Mouse (Mus musculus): ENCODE measurements around the gene Rab1b. TPM values are rescaled to one million over a fixed set of nuclear protein-coding genes. Genes with fewer than 3 reads are reported as not detected.
"Not testable (repeated sequence)": the region's sequence is repeated elsewhere in the genome, so short reads cannot be mapped to it uniquely, and the experiment has no call there.

Gene Rab1b
- total and polyA plus RNA-seq, 3 experiments = 47.6 to 195 (median 90.4) TPM

DNA sequence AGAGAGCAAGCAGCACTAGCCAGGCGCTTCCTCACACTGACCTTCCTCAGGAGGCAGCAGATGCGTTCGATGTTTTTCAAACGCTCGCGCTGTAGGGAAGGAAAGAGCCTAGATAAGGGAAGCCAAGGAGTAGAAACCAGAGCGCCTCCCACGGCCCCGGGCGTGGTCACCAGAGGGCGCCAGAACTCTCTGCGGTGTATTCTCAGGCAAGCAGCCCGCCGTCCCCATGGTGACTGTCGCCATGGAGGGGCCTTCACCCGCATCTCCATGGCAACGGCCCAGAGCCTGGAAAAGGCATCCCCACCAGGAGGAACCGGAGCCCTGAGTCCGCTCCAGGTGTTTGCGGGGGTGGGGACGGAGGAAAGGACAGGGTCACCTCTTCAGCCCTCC lies 12.6 kb downstream of the Rab1b start:
- peaks cover 17% of the 10 kb centered on the region for H3K27me3 ChIP-seq (ENCODE audit: insufficient read depth, low read length)
- DNase-seq (ENCODE audit: low spot score) = peak; percentile 82
- no peak overlapping the region for H3K4me3 ChIP-seq (ENCODE audit: low read depth, low read length)
- H3K36me3 ChIP-seq (replicated peaks) = peaks cover 55% of the 10 kb centered on the region
- TF ChIP-seq GATA1 (IDR thresholded peaks at IDR 0.05; ENCODE audit: borderline replicate concordance, low read length) (no peak), CTCF (IDR thresholded peaks at IDR 0.05; ENCODE audit: low read depth, low read length) (peak; percentile 64)
- peaks cover 48% of the 10 kb centered on the region for H3K4me1 ChIP-seq (ENCODE audit: insufficient read depth, low read depth, low read length)
- H3K9me3 ChIP-seq (replicated peaks) = no peaks in the 10 kb centered on the region
- ATAC-seq (ENCODE audit: extremely low read depth, insufficient number of reproducible peaks, low FRiP score, poor library complexity, severe bottlenecking) = peak; percentile 66

DNA sequence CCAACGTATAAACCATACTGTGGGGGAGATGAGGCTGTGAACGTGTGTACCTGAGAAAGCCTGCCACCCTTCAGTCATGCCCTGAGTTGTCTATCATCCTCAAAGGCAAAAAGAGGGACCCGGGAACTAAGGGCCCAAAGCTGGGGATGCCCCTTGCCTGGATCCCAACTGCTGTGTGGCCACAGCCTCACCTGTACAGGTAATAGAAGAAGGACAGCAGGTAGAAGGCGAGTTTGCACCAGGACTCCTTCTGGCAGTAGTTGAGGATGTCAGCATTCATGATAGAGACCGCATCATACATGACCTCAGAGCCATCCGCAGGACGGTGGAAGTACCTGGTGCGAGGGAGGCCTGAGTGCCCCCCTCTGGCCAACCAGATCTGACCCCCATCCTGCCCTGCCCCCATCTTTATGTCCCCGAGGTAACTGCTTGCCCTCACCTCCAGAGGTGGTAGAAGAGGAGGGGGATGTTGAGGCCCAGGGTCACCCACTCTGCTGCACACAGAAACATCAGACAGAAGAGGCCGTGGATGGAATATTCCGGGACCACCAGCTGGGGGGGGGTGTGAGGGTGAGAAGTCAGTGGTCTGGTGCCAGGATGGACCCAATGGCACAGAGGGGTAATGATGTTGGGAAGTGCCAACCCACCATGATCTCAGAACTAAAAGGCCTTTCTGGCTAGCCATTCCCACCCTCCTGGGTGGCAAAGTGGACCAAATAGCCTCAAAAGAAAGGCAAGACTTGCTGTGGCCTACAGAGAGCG lies 13.2 kb downstream of the Rab1b start:
- ATAC-seq (ENCODE audit: extremely low read depth, insufficient number of reproducible peaks, low FRiP score, poor library complexity, severe bottlenecking) (no peak), DNase-seq (ENCODE audit: low spot score) (no peak)
- Histone ChIP-seq H3K9me3 (replicated peaks) (no peaks in the 10 kb centered on the region), H3K36me3 (replicated peaks) (peaks cover 51% of the 10 kb centered on the region), H3K4me1 (ENCODE audit: insufficient read depth, low read depth, low read length) (peaks cover 49% of the 10 kb centered on the region), H3K4me3 (ENCODE audit: low read depth, low read length) (no peak overlapping the region), H3K27me3 (ENCODE audit: insufficient read depth, low read length) (peaks cover 17% of the 10 kb centered on the region)
- no peak for TF ChIP-seq CTCF (IDR thresholded peaks at IDR 0.05; ENCODE audit: low read depth, low read length)
- no peak for TF ChIP-seq GATA2 (IDR thresholded peaks at IDR 0.05; ENCODE audit: borderline replicate concordance, low read depth, low read length)
- TF ChIP-seq GATA1 (IDR thresholded peaks at IDR 0.05; ENCODE audit: borderline replicate concordance, low read length) = no peak
- TF ChIP-seq TAL1 (conservative IDR thresholded peaks at IDR 0.05; ENCODE audit: low read depth, low read length) = no peak
- no peak for TF ChIP-seq POLR2AphosphoS5 (IDR thresholded peaks at IDR 0.05; ENCODE audit: insufficient replicate concordance, low read depth, low read length)

- TF ChIP-seq GATA2 (IDR thresholded peaks at IDR 0.05; ENCODE audit: borderline replicate concordance, low read depth, low read length) = no peak
- no peak for TF ChIP-seq GATA1 (IDR thresholded peaks at IDR 0.05; ENCODE audit: borderline replicate concordance, low read length)
- Histone ChIP-seq H3K4me3 (ENCODE audit: low read depth, low read length) (no peak overlapping the region), H3K27me3 (ENCODE audit: insufficient read depth, low read length) (peaks cover 12% of the 10 kb centered on the region), H3K9me3 (replicated peaks) (no peaks in the 10 kb centered on the region), H3K36me3 (replicated peaks) (peaks cover 50% of the 10 kb centered on the region), H3K4me1 (ENCODE audit: insufficient read depth, low read depth, low read length) (peaks cover 48% of the 10 kb centered on the region)
- DNase-seq (ENCODE audit: low spot score) (no peak), ATAC-seq (ENCODE audit: extremely low read depth, insufficient number of reproducible peaks, low FRiP score, poor library complexity, severe bottlenecking) (no peak)
These were observed 14.8 kb downstream of the Rab1b start for GRCm38 (mm10) chr19:5092083-5092482.

DNA sequence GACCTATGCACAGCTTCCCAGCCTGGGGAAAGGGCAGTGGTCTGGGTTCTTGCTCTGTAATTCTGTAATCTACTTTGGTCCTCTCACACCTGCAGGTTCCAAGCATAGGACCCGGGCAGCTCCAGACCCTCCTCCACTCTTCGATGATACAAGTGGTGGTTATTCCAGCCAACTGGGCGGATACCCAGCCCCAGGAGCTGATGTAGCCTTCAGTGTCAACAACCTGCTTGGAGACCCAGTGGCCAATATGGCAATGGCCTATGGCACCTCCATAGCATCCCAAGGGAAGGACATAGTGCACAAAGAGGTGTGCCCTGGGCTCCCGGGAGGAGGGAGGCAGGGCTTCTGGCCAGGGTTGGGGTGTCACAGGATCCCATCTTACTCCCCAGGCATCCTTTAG lies 17.5 kb downstream of the Rab1b start:
- Histone ChIP-seq H3K4me1 (ENCODE audit: insufficient read depth, low read depth, low read length) (peaks cover 38% of the 10 kb centered on the region), H3K36me3 (replicated peaks) (peaks cover 50% of the 10 kb centered on the region), H3K27me3 (ENCODE audit: insufficient read depth, low read length) (peaks cover 10% of the 10 kb centered on the region), H3K9me3 (replicated peaks) (no peaks in the 10 kb centered on the region), H3K4me3 (ENCODE audit: low read depth, low read length) (peak overlapping the region; percentile 98; the same call in 1 of the 2 replicates)
- DNase-seq (ENCODE audit: low spot score) (no peak), ATAC-seq (ENCODE audit: extremely low read depth, insufficient number of reproducible peaks, low FRiP score, poor library complexity, severe bottlenecking) (no peak)
- no peak for TF ChIP-seq GATA1 (IDR thresholded peaks at IDR 0.05; ENCODE audit: borderline replicate concordance, low read length)
- TF ChIP-seq CTCF (IDR thresholded peaks at IDR 0.05; ENCODE audit: low read depth, low read length) = no peak
- TF ChIP-seq POLR2AphosphoS5 (IDR thresholded peaks at IDR 0.05; ENCODE audit: insufficient replicate concordance, low read depth, low read length) = no peak
- no peak for TF ChIP-seq TAL1 (conservative IDR thresholded peaks at IDR 0.05; ENCODE audit: low read depth, low read length)
- no peak for TF ChIP-seq GATA2 (IDR thresholded peaks at IDR 0.05; ENCODE audit: borderline replicate concordance, low read depth, low read length)

GRCm38 (mm10) chr19:5087884-5088728 lies 18.8 kb downstream of the Rab1b start, which contains the start of gene Yif1a:
TSS of gene Yif1a (plus strand) at chr19:5088538.
- Histone ChIP-seq H3K4me3 (ENCODE audit: low read depth, low read length) (peak within 1 kb of the TSS; percentile 98), H3K27me3 (ENCODE audit: insufficient read depth, low read length) (peaks cover 15% of the 10 kb centered on the region), H3K9me3 (replicated peaks) (no peaks in the 10 kb centered on the region), H3K36me3 (replicated peaks) (peaks cover 39% of the 10 kb centered on the region), H3K4me1 (ENCODE audit: insufficient read depth, low read depth, low read length) (peaks cover 28% of the 10 kb centered on the region)
- peak; percentile 90 for ATAC-seq (ENCODE audit: extremely low read depth, insufficient number of reproducible peaks, low FRiP score, poor library complexity, severe bottlenecking)
- DNase-seq (ENCODE audit: low spot score) = peak; percentile 98
- TF ChIP-seq GATA1 (IDR thresholded peaks at IDR 0.05; ENCODE audit: borderline replicate concordance, low read length) (no peak), CTCF (IDR thresholded peaks at IDR 0.05; ENCODE audit: low read depth, low read length) (0 out of 2 replicates have a peak, but pooled peaks have one; percentile 14)

- DNase-seq (ENCODE audit: low spot score); H3K9me3 ChIP-seq (replicated peaks); ATAC-seq (ENCODE audit: extremely low read depth, insufficient number of reproducible peaks, low FRiP score, poor library complexity, severe bottlenecking); H3K4me3 ChIP-seq (ENCODE audit: low read depth, low read length): not testable (repeated sequence)
- peaks cover 24% of the 10 kb centered on the region for H3K36me3 ChIP-seq (replicated peaks)
- H3K4me1 ChIP-seq (ENCODE audit: insufficient read depth, low read depth, low read length) = peaks cover 34% of the 10 kb centered on the region
- H3K27me3 ChIP-seq (ENCODE audit: insufficient read depth, low read length) = peaks cover 27% of the 10 kb centered on the region
These were observed 20.3 kb downstream of the Rab1b start for GRCm38 (mm10) chr19:5086533-5086932.

Data from G1E (cell line).